Mouse (Mus musculus): ENCODE measurements around the gene Phospho2.

GRCm38 (mm10) chr2:69778836-69779177 lies 10.6 kb upstream of the Phospho2 start:
- TF ChIP-seq CTCF (conservative IDR thresholded peaks at IDR 0.05; ENCODE audit: insufficient read depth, insufficient read length, low read depth, low read length) (peak; percentile 44), POLR2A (IDR thresholded peaks at IDR 0.05; ENCODE audit: low read depth, low read length) (no peak)

All from kidney, adult 2 months (tissue).